In genomic region chr19:46558631-46559030, GRCm38 (mm10) we compare ENCODE assay signal across 16 mouse cellular contexts. TPM values are rescaled to one million over a fixed set of nuclear protein-coding genes. Genes with fewer than 3 reads are reported as not detected.
DNase-seq lines count a peak whose midpoint lies in the region; ATAC-seq lines count a peak whose summit lies in the region.
"Had no signal": no experiment of that assay in that cellular context is flagged by ENCODE, and none has a peak within 500 bp of the region (broad histone marks: within the 10 kb centered on the region; RNA-seq: fewer than 3 reads in every experiment).

No protein-coding gene starts in this region.

- no peak for ATAC-seq in midbrain, embryonic 11.5 days (ENCODE audit: low FRiP score)
- ATAC-seq in CD4-positive, CD25-positive, alpha-beta regulatory T cell, adult 4 months: no peak
- ATAC-seq: forebrain, embryonic 16.5 days; midbrain, embryonic 13.5 days had no signal

- no peak overlapping the region for H3K4me3 ChIP-seq in midbrain, embryonic 11.5 days (ENCODE audit: low read depth, low read length)
- H3K4me3 ChIP-seq in midbrain, embryonic 10.5 days: no peak overlapping the region
- H3K4me3 ChIP-seq: embryonic facial prominence, embryonic 15.5 days; layer of hippocampus, adult 2 months; midbrain, embryonic 13.5 days had no signal

- H3K36me3 ChIP-seq in midbrain, embryonic 11.5 days (ENCODE audit: control insufficient read depth, insufficient read depth, low read length): peaks cover 10% of the 10 kb centered on the region; the same call in 1 of the 2 replicates
- H3K36me3 ChIP-seq in midbrain, embryonic 10.5 days: peaks cover 69% of the 10 kb centered on the region

- 72% methylated on average over 12 of the region's 12 CpGs for WGBS in midbrain, embryonic 11.5 days
- 74% methylated on average over 12 of the region's 12 CpGs for WGBS in midbrain, embryonic 10.5 days

- DNase-seq in midbrain, embryonic 11.5 days (ENCODE audit: low spot score, missing footprints): peak; percentile 69
- no peak for DNase-seq in midbrain, embryonic 10.5 days (ENCODE audit: low spot score)
- DNase-seq in cerebellum, adult 9-11 months: peak; percentile 71
- DNase-seq in kidney, postnatal 14 days: peak; percentile 40
- DNase-seq in lung, postnatal 36 days: peak; percentile 70
- DNase-seq in left cerebral cortex, postnatal 25 days (ENCODE audit: low spot score in 2 of 2): no peak
- DNase-seq in left cerebral cortex, postnatal 36 days (ENCODE audit: low spot score in 2 of 2): no peak
- DNase-seq: adrenal gland, adult 2 months; lung, embryonic 14.5 days had no signal

- no peak overlapping the region for H3K27ac ChIP-seq in midbrain, embryonic 11.5 days (ENCODE audit: low read depth, low read length)
- H3K27ac ChIP-seq in midbrain, embryonic 10.5 days (replicated peaks): no peak overlapping the region
- H3K27ac ChIP-seq: embryonic facial prominence, embryonic 15.5 days; hindbrain, embryonic 14.5 days; layer of hippocampus, adult 2 months; midbrain, embryonic 13.5 days had no signal

- H3K9me3 ChIP-seq in midbrain, embryonic 11.5 days (ENCODE audit: control insufficient read depth, low read length): no peaks in the 10 kb centered on the region
- no peaks in the 10 kb centered on the region for H3K9me3 ChIP-seq in midbrain, embryonic 10.5 days (replicated peaks)
- H3K9me3 ChIP-seq: embryonic facial prominence, embryonic 15.5 days; midbrain, embryonic 13.5 days had no signal

- intact Hi-C loops in left cerebral cortex, postnatal 25 days (cut with DNase I): no loop called here
- intact Hi-C loops in left cerebral cortex, postnatal 36 days (cut with DNase I): no loop called here

- no peaks in the 10 kb centered on the region for H3K27me3 ChIP-seq in midbrain, embryonic 11.5 days (ENCODE audit: control insufficient read depth, insufficient read depth, low read length)
- no peaks in the 10 kb centered on the region for H3K27me3 ChIP-seq in midbrain, embryonic 10.5 days (ENCODE audit: low read depth, poor library complexity, severe bottlenecking)
- H3K27me3 ChIP-seq: CH12.LX; embryonic facial prominence, embryonic 15.5 days; midbrain, embryonic 13.5 days had no signal

- no peak overlapping the region for H3K4me2 ChIP-seq in midbrain, embryonic 11.5 days
- H3K4me2 ChIP-seq: embryonic facial prominence, embryonic 15.5 days; hindbrain, embryonic 14.5 days; lung, embryonic 14.5 days; midbrain, embryonic 13.5 days had no signal

- H3K9ac ChIP-seq in midbrain, embryonic 11.5 days (ENCODE audit: low read length): no peak overlapping the region
- H3K9ac ChIP-seq: embryonic facial prominence, embryonic 15.5 days; hindbrain, embryonic 14.5 days; lung, embryonic 14.5 days; midbrain, embryonic 13.5 days had no signal

- no peaks in the 10 kb centered on the region for H3K4me1 ChIP-seq in midbrain, embryonic 11.5 days (ENCODE audit: control insufficient read depth, insufficient read depth, low read length)
- no peaks in the 10 kb centered on the region for H3K4me1 ChIP-seq in midbrain, embryonic 10.5 days

RNA-seq across cellular contexts. Expression of gene Arl3, which starts 14.4 kb away (rescaled TPM):
- 155 and 160 TPM in 2 replicates for polyA plus RNA-seq in midbrain, embryonic 11.5 days (2014; fragmentation: Nextera tagmentation; extraction: Ambion mirVana)
- 207 and 216 TPM in 2 replicates for polyA plus RNA-seq in midbrain, embryonic 10.5 days (2016; fragmentation: Nextera tagmentation; extraction: Ambion mirVana)
- 10 to 100 TPM; 29.0 to 34.9 TPM for polyA plus RNA-seq in CD4-positive, CD25-positive, alpha-beta regulatory T cell, adult 4 months (2017; shearing (Covaris generic))
- total RNA-seq in left cerebral cortex, postnatal 25 days (2021): 100 to 1,000 TPM; 113 to 120 TPM
- total RNA-seq in left cerebral cortex, postnatal 36 days (2021): 100 to 1,000 TPM; 112 to 120 TPM

RNA-seq across cellular contexts. Expression of gene Sfxn2, which starts 14.5 kb away (rescaled TPM):
- 12.1 and 12.7 TPM in 2 replicates for polyA plus RNA-seq in midbrain, embryonic 11.5 days (2014; fragmentation: Nextera tagmentation; extraction: Ambion mirVana)
- polyA plus RNA-seq in midbrain, embryonic 10.5 days (2016; fragmentation: Nextera tagmentation; extraction: Ambion mirVana): 17.0 and 18.1 TPM in 2 replicates
- 10 to 100 TPM in 1 of 2 experiments, 1 to 10 TPM in 1; 6.2 to 13.4 TPM for polyA plus RNA-seq in CD4-positive, CD25-positive, alpha-beta regulatory T cell, adult 4 months (2017; shearing (Covaris generic))
- 1 to 10 TPM; 3.7 to 4.8 TPM for total RNA-seq in left cerebral cortex, postnatal 25 days (2021)
- 1 to 10 TPM; 4.3 to 7.1 TPM for total RNA-seq in left cerebral cortex, postnatal 36 days (2021)

RNA-seq across cellular contexts. Expression of gene Wbp1l, which starts 40.3 kb away (rescaled TPM):
- 29.0 and 30.3 TPM in 2 replicates for polyA plus RNA-seq in midbrain, embryonic 11.5 days (2014; fragmentation: Nextera tagmentation; extraction: Ambion mirVana)
- 45.7 and 51.8 TPM in 2 replicates for polyA plus RNA-seq in midbrain, embryonic 10.5 days (2016; fragmentation: Nextera tagmentation; extraction: Ambion mirVana)
- 10 to 100 TPM; 19.2 to 20.8 TPM for polyA plus RNA-seq in CD4-positive, CD25-positive, alpha-beta regulatory T cell, adult 4 months (2017; shearing (Covaris generic))
- total RNA-seq in left cerebral cortex, postnatal 25 days (2021): 10 to 100 TPM; 34.2 to 40.8 TPM
- total RNA-seq in left cerebral cortex, postnatal 36 days (2021): 10 to 100 TPM; 34.2 to 38.3 TPM

RNA-seq across cellular contexts. Expression of gene Trim8, which starts 57.1 kb away (rescaled TPM):
- 28.6 and 31.7 TPM in 2 replicates for polyA plus RNA-seq in midbrain, embryonic 11.5 days (2014; fragmentation: Nextera tagmentation; extraction: Ambion mirVana)
- 24.6 and 27.8 TPM in 2 replicates for polyA plus RNA-seq in midbrain, embryonic 10.5 days (2016; fragmentation: Nextera tagmentation; extraction: Ambion mirVana)
- 10 to 100 TPM; 16.3 to 21.5 TPM for polyA plus RNA-seq in CD4-positive, CD25-positive, alpha-beta regulatory T cell, adult 4 months (2017; shearing (Covaris generic))
- total RNA-seq in left cerebral cortex, postnatal 25 days (2021): 100 to 1,000 TPM; 114 to 116 TPM
- total RNA-seq in left cerebral cortex, postnatal 36 days (2021): 100 to 1,000 TPM; 109 to 114 TPM

Comparison
In these comparisons a context has a peak if more than half of its experiments do, and no peak if none do; other contexts are left out.
1. DNase-seq: peak in midbrain, embryonic 11.5 days (single experiment), cerebellum, adult 9-11 months (single experiment), kidney, postnatal 14 days (single experiment) and lung, postnatal 36 days (single experiment); none in midbrain, embryonic 10.5 days (single experiment), left cerebral cortex, postnatal 25 days (0 of 2) and left cerebral cortex, postnatal 36 days (0 of 2).